Mouse (Mus musculus): ENCODE data around the gene Sox5.

- no peak for TF ChIP-seq POLR2A (IDR thresholded peaks at IDR 0.05; ENCODE audit: extremely low read depth, insufficient read depth, low read length)
- no peak for TF ChIP-seq CTCF (IDR thresholded peaks at IDR 0.05; ENCODE audit: extremely low read depth, insufficient read depth, low read length)
Measured at GRCm38 (mm10) chr6:144086096-144086810, 695.5 kb downstream of the Sox5 start.

Measured in cortical plate, adult 2 months (tissue).